Mouse (Mus musculus) spleen, adult 2 months (tissue): ENCODE measurements at regions not wholly inside any gene's neighbourhood (a gene's known extent, or its start where the extent isn't known, plus 50 kb on each side); places are given as distances from the start of the nearest gene placed in this dataset.
"Not testable (repeated sequence)": the region's sequence is repeated elsewhere in the genome, so short reads cannot be mapped to it uniquely, and the experiment has no call there.

Source experiments
- DNase-seq, 2 experiments: peaks; one replicate each; pipeline versions ENCODE4 v3.0.0 to v3.0.0-alpha.2; 2012 to 2021; ENCODE audit warnings: low spot score in 2 of 2, low read depth in 1 of 2
- H3K27ac ChIP-seq: fragments of 200-500 bp; 2 replicates; pipeline ENCODE4 v1.5.1; 2012; ENCODE audit warnings: low read length, inconsistent platforms; ENCODE audit not compliant: insufficient read depth
- H3K27me3 ChIP-seq: fragments of 200-500 bp; 2 replicates; pipeline ENCODE4 v1.6.1; 2012; ENCODE audit warnings: mild to moderate bottlenecking, moderate library complexity, low read length, inconsistent platforms; ENCODE audit not compliant: control insufficient read depth, insufficient read depth
- H3K36me3 ChIP-seq: fragments of 200-500 bp; 2 replicates; pipeline ENCODE4 v1.6.1; 2012; ENCODE audit warnings: mild to moderate bottlenecking, low read length, inconsistent platforms; ENCODE audit not compliant: control insufficient read depth, insufficient read depth
- H3K4me1 ChIP-seq: fragments of 200-500 bp; 2 replicates; pipeline ENCODE4 v1.6.1; 2011; ENCODE audit warnings: inconsistent platforms; ENCODE audit not compliant: control insufficient read depth, insufficient read depth, insufficient read length
- H3K4me3 ChIP-seq: fragments of 200-500 bp; 2 replicates; pipeline ENCODE4 v1.5.1; 2011; ENCODE audit warnings: mild to moderate bottlenecking, inconsistent platforms; ENCODE audit not compliant: insufficient read depth, insufficient read length; ENCODE audit errors: extremely low read depth
- CTCF ChIP-seq: fragments of 200-500 bp; IDR thresholded peaks from 2 replicates; pipeline ENCODE4 v1.5.1; 2011; ENCODE audit warnings: mild to moderate bottlenecking, inconsistent platforms; ENCODE audit not compliant: insufficient read depth, insufficient read length, insufficient replicate concordance; ENCODE audit errors: extremely low read depth
- POLR2A ChIP-seq: fragments of 200-500 bp; IDR thresholded peaks from 2 replicates; pipeline ENCODE4 v1.6.1; 2011; ENCODE audit warnings: low read depth, low read length, inconsistent platforms
- WGBS: fragments of 180-500 bp; shearing (Covaris S2); methylation state at CpG from one replicate; pipeline ENCODE4 v1.1.7; 2018; 5-methylcytosine and 5-hydroxymethylcytosine counted together

DNA sequence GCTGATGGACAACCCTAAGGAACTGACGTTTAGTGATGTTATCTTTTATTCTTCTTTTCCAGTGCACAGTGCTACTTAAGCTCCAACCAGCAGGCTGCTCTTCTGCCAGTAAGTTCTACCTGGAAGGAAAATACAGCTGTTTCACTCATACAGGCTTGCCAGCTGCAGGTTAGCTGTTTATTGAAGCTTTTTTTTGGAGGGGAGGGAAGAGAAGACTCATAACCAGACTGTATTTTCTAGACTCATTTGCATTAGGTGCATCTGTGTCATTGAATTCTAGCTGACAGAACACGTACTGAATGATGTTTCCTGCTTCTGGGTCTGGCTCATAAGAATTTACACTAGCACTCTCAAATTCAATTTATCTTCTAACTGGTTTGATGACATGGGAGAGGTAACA lies 513.3 kb upstream of the Igfbp7 start:
- H3K27ac ChIP-seq, result no peak overlapping the region
- H3K36me3 ChIP-seq, result no peaks in the 10 kb centered on the region
- no peak overlapping the region for H3K4me3 ChIP-seq
- no peaks in the 10 kb centered on the region for H3K27me3 ChIP-seq
- 65% methylated on average over 2 of the region's 2 CpGs for WGBS
- no peaks in the 10 kb centered on the region for H3K4me1 ChIP-seq
- DNase-seq, result no peak
- no peak for TF ChIP-seq POLR2A
- TF ChIP-seq CTCF, result no peak

DNA sequence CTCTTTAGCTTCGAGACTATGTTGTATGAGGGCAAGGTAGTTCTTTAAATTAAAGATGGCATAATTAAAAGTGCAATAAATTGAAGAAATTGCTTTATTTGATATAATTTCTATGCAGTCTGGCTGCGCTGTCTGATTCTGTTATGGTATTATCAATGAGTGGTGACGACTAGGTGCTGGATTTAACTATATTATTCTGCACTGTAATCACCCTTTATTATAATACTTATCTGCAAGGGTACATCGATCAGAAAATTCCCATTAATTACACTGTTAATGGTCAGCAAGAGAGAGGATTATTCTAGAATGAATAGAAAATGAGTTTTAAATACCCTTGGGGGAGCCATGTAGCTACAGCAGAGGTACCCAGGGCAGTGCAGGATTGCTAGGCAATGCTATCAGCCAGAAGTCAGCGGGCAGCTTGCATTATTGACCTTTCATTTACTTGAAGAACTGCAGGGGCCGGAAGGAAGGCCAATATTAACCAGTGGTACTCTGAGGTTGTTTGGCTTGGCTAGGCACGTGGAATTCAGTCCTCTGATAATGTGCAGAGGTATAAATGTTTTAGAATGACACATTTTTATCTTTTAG lies 509.3 kb upstream of the Igfbp7 start:
- H3K27me3 ChIP-seq, result no peaks in the 10 kb centered on the region
- no peak overlapping the region for H3K4me3 ChIP-seq
- no peaks in the 10 kb centered on the region for H3K36me3 ChIP-seq
- TF ChIP-seq POLR2A (no peak), CTCF (no peak)
- DNase-seq, result no peak
- H3K4me1 ChIP-seq, result no peaks in the 10 kb centered on the region
- WGBS, result 70% methylated on average over 7 of the region's 7 CpGs
- no peak overlapping the region for H3K27ac ChIP-seq

DNA sequence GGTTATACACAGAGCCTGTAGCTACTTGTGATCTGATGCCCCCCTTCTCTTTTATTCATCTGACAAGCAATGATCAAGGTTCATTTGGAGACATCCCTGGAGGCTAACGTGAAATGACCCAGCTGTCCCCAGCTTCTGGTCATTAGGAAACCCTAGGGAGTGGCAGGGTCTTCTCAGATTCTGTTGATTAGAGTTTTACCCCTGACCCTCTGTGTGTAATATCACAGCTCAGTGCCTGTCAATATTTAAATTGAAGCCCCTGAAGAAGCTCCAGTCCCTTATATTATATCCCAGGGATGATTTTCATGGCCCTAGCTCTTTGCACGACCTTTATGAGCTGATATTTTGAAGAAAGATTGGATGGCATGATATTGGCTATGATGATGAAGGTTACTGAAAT lies 508.5 kb upstream of the Igfbp7 start:
- H3K4me3 ChIP-seq, result no peak overlapping the region
- TF ChIP-seq CTCF (no peak), POLR2A (no peak)
- no peaks in the 10 kb centered on the region for H3K4me1 ChIP-seq
- 54% methylated on average over 2 of the region's 2 CpGs for WGBS
- no peaks in the 10 kb centered on the region for H3K36me3 ChIP-seq
- DNase-seq, result no peak
- H3K27me3 ChIP-seq, result no peaks in the 10 kb centered on the region
- no peak overlapping the region for H3K27ac ChIP-seq

DNA sequence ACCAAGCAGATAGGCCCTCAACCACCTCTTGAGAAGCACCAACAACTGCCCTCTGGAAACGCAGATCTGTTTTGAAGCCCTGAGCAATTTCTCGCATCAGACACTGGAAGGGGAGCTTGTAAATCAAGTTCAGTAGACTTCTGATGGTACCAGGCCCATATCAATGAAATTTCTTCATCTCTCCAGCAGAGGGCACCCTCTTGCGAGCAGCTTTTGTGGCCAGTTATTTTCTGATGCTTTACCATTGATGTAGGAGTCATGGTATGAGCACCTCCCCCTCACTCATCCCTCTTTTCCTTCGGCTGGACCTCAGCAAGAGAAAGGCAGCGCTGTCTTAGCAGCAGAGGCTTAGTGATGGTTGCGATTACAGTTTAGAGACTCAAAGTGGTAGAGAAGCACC lies 501.4 kb upstream of the Igfbp7 start:
- H3K4me1 ChIP-seq, result no peaks in the 10 kb centered on the region
- WGBS, result 42% methylated on average over 6 of the region's 6 CpGs
- TF ChIP-seq CTCF (no peak), POLR2A (no peak)
- no peak overlapping the region for H3K27ac ChIP-seq
- no peaks in the 10 kb centered on the region for H3K27me3 ChIP-seq
- no peak overlapping the region for H3K4me3 ChIP-seq
- H3K36me3 ChIP-seq, result no peaks in the 10 kb centered on the region
- no peak for DNase-seq

DNA sequence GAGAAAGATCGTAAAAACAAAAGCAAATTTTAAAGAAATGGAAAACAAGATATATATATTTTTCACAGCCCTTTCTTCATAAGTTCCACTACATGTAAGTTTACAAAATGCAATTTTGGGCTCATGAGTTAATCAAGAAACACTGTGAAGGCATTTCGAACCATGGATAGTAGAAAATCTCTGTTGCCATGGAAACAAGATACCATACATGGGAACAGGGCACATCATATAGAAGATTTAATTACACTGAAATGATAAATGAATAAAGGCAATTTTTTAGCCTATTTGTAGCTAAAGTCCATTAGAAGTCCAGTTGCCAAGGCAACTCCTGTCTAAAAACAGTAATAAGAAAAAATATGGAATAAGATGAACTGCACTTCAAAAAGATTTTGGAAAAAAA lies 484.2 kb upstream of the Igfbp7 start:
- H3K4me1 ChIP-seq, DNase-seq, H3K4me3 ChIP-seq, H3K27ac ChIP-seq, H3K27me3 ChIP-seq, H3K36me3 ChIP-seq: not testable (repeated sequence)
- 80% methylated on average over 2 of the region's 2 CpGs for WGBS

GRCm38 (mm10) chr5:77888534-77888933 lies 480.7 kb upstream of the Igfbp7 start:
- TF ChIP-seq POLR2A, result no peak
- no peak for TF ChIP-seq CTCF
- no peak overlapping the region for H3K27ac ChIP-seq
- no peaks in the 10 kb centered on the region for H3K27me3 ChIP-seq
- H3K4me1 ChIP-seq, result no peaks in the 10 kb centered on the region
- no peak overlapping the region for H3K4me3 ChIP-seq
- DNase-seq, result no peak
- WGBS, result 88% methylated on average over 9 of the region's 9 CpGs
- no peaks in the 10 kb centered on the region for H3K36me3 ChIP-seq

GRCm38 (mm10) chr5:77871403-77871802 lies 463.6 kb upstream of the Igfbp7 start:
- WGBS, result 89% methylated on average over 5 of the region's 5 CpGs
- TF ChIP-seq POLR2A, result no peak
- no peak for TF ChIP-seq CTCF
- DNase-seq, result no peak

More at GRCm38 (mm10) chr5:77871403-77871802, 463.6 kb upstream of the Igfbp7 start:
- Histone ChIP-seq H3K36me3 (no peaks in the 10 kb centered on the region), H3K4me1 (no peaks in the 10 kb centered on the region), H3K4me3 (no peak overlapping the region), H3K27me3 (no peaks in the 10 kb centered on the region), H3K27ac (no peak overlapping the region)
